Mouse (Mus musculus): Measurements from ENCODE around the gene Sipa1l1. TPM values are rescaled to one million over a fixed set of nuclear protein-coding genes. Genes with fewer than 3 reads are reported as not detected.
"Not testable (repeated sequence)": the region's sequence is repeated elsewhere in the genome, so short reads cannot be mapped to it uniquely, and the experiment has no call there.

The Sipa1l1 gene
- polyA plus RNA-seq, 1 experiment: 38.0 TPM

DNA sequence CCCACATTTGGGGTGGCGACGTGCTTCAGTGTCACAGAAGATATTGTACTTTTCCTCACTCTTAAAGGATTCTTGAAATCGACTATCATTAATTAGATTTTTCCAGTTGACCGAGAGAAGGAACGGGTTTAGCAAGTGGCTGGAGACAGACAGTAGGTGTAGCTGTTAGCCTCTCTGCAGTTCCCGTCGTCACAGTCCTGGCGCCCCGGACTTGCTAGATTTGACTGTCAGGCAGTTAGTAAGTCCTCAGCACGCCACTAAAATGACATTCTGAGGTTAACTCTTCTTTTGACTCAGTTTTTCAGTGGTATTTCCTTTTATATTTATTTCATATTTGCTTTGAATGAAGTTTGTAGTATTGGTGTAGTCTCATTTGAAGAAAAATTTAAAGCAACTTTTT, 2.5 kb downstream of the Sipa1l1 start:
- TF ChIP-seq POLR2A (IDR thresholded peaks at IDR 0.05; ENCODE audit: low read depth, low read length) (no peak), CTCF (IDR thresholded peaks at IDR 0.05; ENCODE audit: borderline replicate concordance, insufficient read depth, low read length) (peak; percentile 31; the same call in 1 of the 2 replicates)
- Histone ChIP-seq H3K27ac (ENCODE audit: insufficient read depth, low read length) (peak overlapping the region; percentile 89), H3K4me1 (ENCODE audit: control insufficient read depth, insufficient read depth, low read length) (no peaks in the 10 kb centered on the region; the same call in 1 of the 2 replicates), H3K4me3 (ENCODE audit: insufficient read depth, low read length) (peak overlapping the region; percentile 96)

DNA sequence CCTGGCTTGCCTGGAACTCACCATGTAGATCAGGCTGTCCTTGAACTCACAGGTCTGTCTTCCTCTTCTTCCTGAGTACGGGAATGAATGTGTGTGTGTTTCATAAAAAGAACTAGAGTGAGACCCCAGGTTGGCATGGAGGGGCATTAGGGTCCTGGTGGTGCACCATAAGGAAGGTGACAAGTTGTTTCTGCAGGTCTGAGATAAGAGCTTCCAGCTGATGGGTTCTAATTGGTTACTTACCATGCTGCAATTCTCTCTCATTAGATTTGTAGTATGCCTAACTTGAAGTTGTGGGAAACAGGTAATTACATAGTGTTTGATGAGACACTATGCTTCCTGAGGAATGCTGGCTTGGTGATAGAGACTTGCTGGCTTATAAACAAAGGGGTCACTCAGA, 4.5 kb downstream of the Sipa1l1 start:
- no peak overlapping the region for H3K4me3 ChIP-seq (ENCODE audit: insufficient read depth, low read length)

GRCm38 (mm10) chr12:82175709-82176108, 6.6 kb downstream of the Sipa1l1 start:
- no peak overlapping the region for H3K4me3 ChIP-seq (ENCODE audit: insufficient read depth, low read length)
- no peak overlapping the region for H3K27ac ChIP-seq (ENCODE audit: insufficient read depth, low read length)
- H3K4me1 ChIP-seq (ENCODE audit: control insufficient read depth, insufficient read depth, low read length): no peaks in the 10 kb centered on the region; the same call in 1 of the 2 replicates
- TF ChIP-seq CTCF (IDR thresholded peaks at IDR 0.05; ENCODE audit: borderline replicate concordance, insufficient read depth, low read length) (no peak), POLR2A (IDR thresholded peaks at IDR 0.05; ENCODE audit: low read depth, low read length) (no peak)

More for the DNA sequence above, 4.5 kb downstream of the Sipa1l1 start:
- Histone ChIP-seq H3K27ac (ENCODE audit: insufficient read depth, low read length) (no peak overlapping the region), H3K4me1 (ENCODE audit: control insufficient read depth, insufficient read depth, low read length) (no peaks in the 10 kb centered on the region; the same call in 1 of the 2 replicates)
- TF ChIP-seq POLR2A (IDR thresholded peaks at IDR 0.05; ENCODE audit: low read depth, low read length): no peak
- no peak for TF ChIP-seq CTCF (IDR thresholded peaks at IDR 0.05; ENCODE audit: borderline replicate concordance, insufficient read depth, low read length)

- Histone ChIP-seq H3K4me3 (ENCODE audit: insufficient read depth, low read length) (no peak overlapping the region), H3K4me1 (ENCODE audit: control insufficient read depth, insufficient read depth, low read length) (no peaks in the 10 kb centered on the region), H3K27ac (ENCODE audit: insufficient read depth, low read length) (no peak overlapping the region)
- TF ChIP-seq CTCF (IDR thresholded peaks at IDR 0.05; ENCODE audit: borderline replicate concordance, insufficient read depth, low read length): no peak
- TF ChIP-seq POLR2A (IDR thresholded peaks at IDR 0.05; ENCODE audit: low read depth, low read length): no peak
These were observed 9.5 kb downstream of the Sipa1l1 start for GRCm38 (mm10) chr12:82178636-82179035.

GRCm38 (mm10) chr12:82179626-82180025, 10.5 kb downstream of the Sipa1l1 start:
- no peaks in the 10 kb centered on the region for H3K4me1 ChIP-seq (ENCODE audit: control insufficient read depth, insufficient read depth, low read length)
- TF ChIP-seq POLR2A (IDR thresholded peaks at IDR 0.05; ENCODE audit: low read depth, low read length) (no peak), CTCF (IDR thresholded peaks at IDR 0.05; ENCODE audit: borderline replicate concordance, insufficient read depth, low read length) (no peak)

GRCm38 (mm10) chr12:82186156-82186555, 17.0 kb downstream of the Sipa1l1 start:
- H3K4me1 ChIP-seq (ENCODE audit: control insufficient read depth, insufficient read depth, low read length); H3K27ac ChIP-seq (ENCODE audit: insufficient read depth, low read length); H3K4me3 ChIP-seq (ENCODE audit: insufficient read depth, low read length): not testable (repeated sequence)

More at GRCm38 (mm10) chr12:82179626-82180025, 10.5 kb downstream of the Sipa1l1 start:
- no peak overlapping the region for H3K27ac ChIP-seq (ENCODE audit: insufficient read depth, low read length)
- no peak overlapping the region for H3K4me3 ChIP-seq (ENCODE audit: insufficient read depth, low read length)

DNA sequence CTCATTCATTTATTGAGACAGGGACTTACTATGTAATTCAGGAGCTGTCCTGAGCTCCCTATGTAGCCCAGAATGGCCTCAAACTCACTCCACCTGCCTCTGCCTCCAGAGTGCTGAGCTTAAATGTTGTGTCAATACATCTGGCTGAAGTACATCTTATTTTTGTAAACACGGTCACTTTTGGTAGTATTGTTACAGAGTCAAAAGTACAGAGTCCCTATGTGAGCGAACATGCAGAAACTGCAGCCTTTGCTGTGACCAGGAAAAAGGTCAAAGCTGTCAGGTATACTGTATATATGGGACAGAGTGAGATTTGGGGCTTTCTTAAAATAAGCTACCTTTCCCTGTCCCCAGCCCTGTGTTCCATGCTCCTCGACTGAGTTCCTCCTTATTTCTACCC, 17.6 kb downstream of the Sipa1l1 start:
- no peak for TF ChIP-seq POLR2A (IDR thresholded peaks at IDR 0.05; ENCODE audit: low read depth, low read length)
- TF ChIP-seq CTCF (IDR thresholded peaks at IDR 0.05; ENCODE audit: borderline replicate concordance, insufficient read depth, low read length): no peak
- H3K27ac ChIP-seq (ENCODE audit: insufficient read depth, low read length): no peak overlapping the region
- H3K4me3 ChIP-seq (ENCODE audit: insufficient read depth, low read length): no peak overlapping the region
- peaks cover 6% of the 10 kb centered on the region; the same call in 1 of the 2 replicates for H3K4me1 ChIP-seq (ENCODE audit: control insufficient read depth, insufficient read depth, low read length)

DNA sequence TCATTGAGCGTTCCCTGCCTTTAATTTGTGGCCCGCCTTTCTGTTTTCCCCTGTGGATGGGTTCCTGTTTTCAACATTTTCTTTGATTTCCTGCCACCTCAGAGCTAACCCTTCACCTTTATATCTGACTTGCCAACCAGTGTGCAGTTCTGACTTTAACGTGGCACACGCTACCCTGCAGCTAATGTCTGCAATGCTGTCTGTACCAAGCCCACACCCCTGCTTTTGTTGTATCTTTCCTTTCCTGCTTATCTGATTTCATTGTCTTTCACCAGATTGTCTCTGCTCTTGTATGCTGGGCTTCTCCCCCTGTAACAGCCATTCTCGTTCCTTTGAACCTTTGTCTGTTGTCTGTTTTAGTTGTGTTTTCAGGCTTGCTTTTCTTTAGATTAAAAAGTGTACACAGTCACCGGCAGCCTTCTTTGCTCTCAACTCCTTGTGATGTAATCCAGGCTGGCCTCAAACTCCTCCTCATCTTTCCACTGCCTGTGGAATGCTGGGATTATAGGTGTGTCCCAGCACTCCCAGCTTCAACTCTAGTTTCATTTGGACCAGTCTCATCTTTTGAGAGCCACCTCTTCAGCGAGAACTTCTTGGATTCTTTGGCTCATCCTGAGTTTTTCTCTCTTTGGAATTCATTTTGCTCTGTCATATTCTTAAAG, 18.2 kb downstream of the Sipa1l1 start:
- H3K27ac ChIP-seq (ENCODE audit: insufficient read depth, low read length): 0 out of 2 replicates have a peak overlapping the region, but pooled peaks have one; percentile 4
- TF ChIP-seq POLR2A (IDR thresholded peaks at IDR 0.05; ENCODE audit: low read depth, low read length): no peak
- TF ChIP-seq CTCF (IDR thresholded peaks at IDR 0.05; ENCODE audit: borderline replicate concordance, insufficient read depth, low read length): no peak
- H3K4me1 ChIP-seq (ENCODE audit: control insufficient read depth, insufficient read depth, low read length): peaks cover 6% of the 10 kb centered on the region; the same call in 1 of the 2 replicates
- H3K4me3 ChIP-seq (ENCODE audit: insufficient read depth, low read length): no peak overlapping the region

- Histone ChIP-seq H3K4me3 (ENCODE audit: insufficient read depth, low read length) (no peak overlapping the region), H3K4me1 (ENCODE audit: control insufficient read depth, insufficient read depth, low read length) (peaks cover 11% of the 10 kb centered on the region), H3K27ac (ENCODE audit: insufficient read depth, low read length) (peak overlapping the region; percentile 27; the same call in 1 of the 2 replicates)
- TF ChIP-seq POLR2A (IDR thresholded peaks at IDR 0.05; ENCODE audit: low read depth, low read length) (no peak), CTCF (IDR thresholded peaks at IDR 0.05; ENCODE audit: borderline replicate concordance, insufficient read depth, low read length) (no peak)
These were observed 19.4 kb downstream of the Sipa1l1 start for GRCm38 (mm10) chr12:82188321-82189075.

Data from embryonic fibroblast, embryonic 13.5 days (primary cell).